Mouse (Mus musculus) frontal cortex, postnatal 25 days (tissue): Measurements from ENCODE around the gene Nfkb1.

ENCODE experiments used
- DNase-seq, 2 experiments: peaks; one replicate each; pipeline ENCODE4 v3.0.0; 2022; ENCODE audit warnings: low spot score in 2 of 2

Gene Nfkb1

DNA sequence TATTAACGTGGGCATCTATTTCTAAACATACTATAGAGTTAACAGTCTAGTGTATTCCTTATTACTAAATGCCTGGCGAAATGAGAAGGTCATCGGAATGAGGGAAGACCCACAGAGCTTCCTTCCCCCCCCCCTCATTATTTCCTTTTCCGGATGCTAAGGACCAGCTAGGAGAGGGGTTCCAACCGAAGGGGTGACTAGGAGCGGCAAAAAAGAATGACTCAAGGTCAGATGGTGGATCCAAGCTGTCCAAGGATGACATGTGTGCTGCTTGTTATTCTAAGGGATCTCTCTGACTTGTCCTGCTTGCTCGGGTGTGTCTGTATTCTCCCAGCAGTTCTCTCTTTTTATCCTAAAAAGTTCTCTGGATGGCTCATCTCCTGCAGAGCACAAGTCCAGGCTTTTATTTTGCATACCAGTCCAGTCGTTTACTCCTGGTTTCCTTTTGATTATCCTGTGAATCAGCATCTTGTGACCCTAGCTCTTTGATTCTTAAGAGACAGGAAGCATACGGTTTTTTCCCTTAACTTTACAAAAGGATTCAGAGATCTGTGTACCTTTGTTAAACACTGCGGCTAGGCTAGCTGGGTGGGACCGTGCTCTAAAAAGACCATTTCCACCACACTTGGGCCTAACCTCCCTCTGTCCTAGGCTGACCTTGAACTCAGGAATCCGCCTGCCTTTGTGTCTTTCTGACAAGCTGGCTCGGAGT lies 145.0 kb downstream of the Nfkb1 start:
- no peak for DNase-seq
